Mouse (Mus musculus) liver, adult (tissue): ENCODE results near the gene Vwa5b1.

Source experiments
- GATA4 ChIP-seq: IDR thresholded peaks from 2 replicates; pipeline ENCODE4 v1.6.1; 2014; ENCODE audit warnings: mild to moderate bottlenecking, low read length; ENCODE audit not compliant: insufficient replicate concordance

Gene Vwa5b1

GRCm38 (mm10) chr4:138522296-138522695 is 113.4 kb downstream of the Vwa5b1 start:
- no peak for TF ChIP-seq GATA4

GRCm38 (mm10) chr4:138517153-138517789 is 118.4 kb downstream of the Vwa5b1 start:
- TF ChIP-seq GATA4, result no peak

GRCm38 (mm10) chr4:138516448-138516847 is 119.2 kb downstream of the Vwa5b1 start:
- no peak for TF ChIP-seq GATA4
